Mouse (Mus musculus): ENCODE measurements around the gene Specc1l.

DNA sequence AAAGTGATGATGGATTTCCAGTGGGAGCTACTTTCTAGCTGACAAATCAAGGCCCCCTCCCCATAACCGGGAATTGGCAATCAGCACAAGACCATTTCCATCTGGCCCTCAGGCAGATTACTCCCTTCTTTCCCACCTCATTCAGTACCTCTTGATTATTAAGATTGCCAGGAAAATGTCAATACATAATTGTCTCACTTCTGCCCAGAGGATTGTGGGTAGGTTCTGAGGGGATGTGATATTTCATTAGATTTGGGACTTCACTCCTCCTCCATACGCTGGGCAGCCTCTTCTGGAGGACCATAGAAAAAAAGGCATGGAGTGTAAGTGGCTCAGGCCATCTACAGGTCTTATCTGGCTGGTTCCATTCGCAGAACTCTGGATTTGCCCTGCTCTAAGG, 120.4 kb downstream of the Specc1l start:
- TF ChIP-seq GATA1 (IDR thresholded peaks at IDR 0.05; ENCODE audit: low read length) (no peak), TAL1 (IDR thresholded peaks at IDR 0.05; ENCODE audit: low read length) (no peak)

Data from erythroblast, embryonic 14.5 days (primary cell).